Mouse (Mus musculus): ENCODE results near the gene Ap1s1. TPM values are rescaled to one million over a fixed set of nuclear protein-coding genes. Genes with fewer than 3 reads are reported as not detected.
A peak's percentile ranks its signal among the peaks of the same experiment; 100 is the strongest.

Gene Ap1s1
- polyA plus RNA-seq, 1 experiment from 2014 or later = 272 TPM

DNA sequence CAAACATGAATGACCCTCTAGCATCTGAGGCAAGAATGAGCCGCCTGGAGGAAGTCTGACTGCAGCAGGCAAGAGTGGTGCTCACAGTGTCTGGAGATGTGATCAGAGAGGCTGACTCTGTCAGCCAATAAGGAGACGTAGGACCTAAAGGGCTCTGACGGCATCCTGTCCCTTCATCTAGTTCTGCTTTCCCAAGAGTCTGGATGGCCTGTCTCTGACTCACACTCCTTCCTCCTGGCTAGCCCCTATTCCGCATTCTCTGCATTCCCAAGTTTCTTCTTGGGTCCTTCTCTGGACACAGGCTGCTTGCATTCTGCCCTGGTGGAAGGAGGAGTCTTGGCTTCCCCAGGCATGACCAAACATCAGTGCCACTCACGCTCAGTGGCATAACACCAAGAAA is 33.9 kb upstream of the Ap1s1 start:
- Histone ChIP-seq H3K27me3 (replicated peaks; ENCODE audit: control insufficient read depth, insufficient read depth, low read length) (no peaks in the 10 kb centered on the region), H3K9me3 (ENCODE audit: control insufficient read depth, low read length) (no peaks in the 10 kb centered on the region), H3K27ac (ENCODE audit: low read length) (no peak overlapping the region), H3K9ac (replicated peaks; ENCODE audit: low read depth, low read length) (no peak overlapping the region), H3K36me3 (ENCODE audit: control insufficient read depth, insufficient read depth) (no peaks in the 10 kb centered on the region), H3K4me1 (replicated peaks; ENCODE audit: control insufficient read depth, insufficient read depth, low read length) (no peaks in the 10 kb centered on the region), H3K4me2 (ENCODE audit: low read length) (no peak overlapping the region), H3K4me3 (replicated peaks; ENCODE audit: low read length) (no peak overlapping the region)
- no peak for ATAC-seq
- WGBS = 74% methylated on average over 5 of the region's 5 CpGs

DNA sequence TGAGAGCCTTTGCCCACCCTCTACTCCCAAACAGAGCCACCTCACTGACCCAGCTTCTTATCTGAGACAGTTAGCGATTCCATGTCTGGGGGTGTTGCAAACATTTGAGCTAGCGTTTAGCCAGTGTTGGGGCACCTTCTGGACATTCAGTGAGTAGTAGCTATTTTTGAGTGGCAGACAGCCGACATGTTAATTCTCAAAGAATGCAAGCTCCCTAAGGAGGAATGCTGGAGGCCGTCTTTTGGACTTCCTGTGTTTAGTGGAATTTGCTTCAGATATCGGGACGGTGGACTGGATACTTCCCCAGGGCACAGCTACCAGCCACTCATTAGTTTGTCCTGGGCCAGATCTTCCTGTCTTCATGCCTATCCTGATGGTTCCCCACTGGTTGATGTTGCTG is 32.7 kb upstream of the Ap1s1 start:
- no peak overlapping the region for H3K4me3 ChIP-seq (replicated peaks; ENCODE audit: low read length)
- no peak overlapping the region for H3K4me2 ChIP-seq (ENCODE audit: low read length)
- H3K4me1 ChIP-seq (replicated peaks; ENCODE audit: control insufficient read depth, insufficient read depth, low read length) = no peaks in the 10 kb centered on the region
- no peaks in the 10 kb centered on the region for H3K36me3 ChIP-seq (ENCODE audit: control insufficient read depth, insufficient read depth)
- H3K9ac ChIP-seq (replicated peaks; ENCODE audit: low read depth, low read length) = no peak overlapping the region
- H3K9me3 ChIP-seq (ENCODE audit: control insufficient read depth, low read length) = no peaks in the 10 kb centered on the region
- no peak overlapping the region for H3K27ac ChIP-seq (ENCODE audit: low read length)
- WGBS = 73% methylated on average over 6 of the region's 6 CpGs
- ATAC-seq = no peak
- no peaks in the 10 kb centered on the region for H3K27me3 ChIP-seq (replicated peaks; ENCODE audit: control insufficient read depth, insufficient read depth, low read length)

DNA sequence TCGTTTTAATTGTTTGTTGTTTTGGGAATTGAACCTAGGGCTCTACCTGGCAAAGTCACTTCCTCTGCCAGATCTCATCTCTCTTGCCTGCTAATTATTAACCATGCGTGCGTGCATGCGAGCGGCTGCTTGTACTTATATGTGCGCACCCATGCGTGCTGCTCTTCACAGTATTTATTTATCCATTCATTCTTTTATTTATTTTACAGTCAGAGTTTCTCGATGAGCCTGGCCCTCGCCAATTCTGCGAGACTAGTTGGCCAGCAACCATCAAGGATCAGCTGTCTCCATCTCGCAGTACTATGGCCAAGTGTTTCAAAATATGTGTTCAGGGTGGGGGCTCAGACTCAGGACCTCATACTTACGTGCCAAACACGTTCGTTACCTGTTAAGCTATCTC is 32.1 kb upstream of the Ap1s1 start:
- no peak overlapping the region for H3K9ac ChIP-seq (replicated peaks; ENCODE audit: low read depth, low read length)
- no peaks in the 10 kb centered on the region for H3K27me3 ChIP-seq (replicated peaks; ENCODE audit: control insufficient read depth, insufficient read depth, low read length)
- no peaks in the 10 kb centered on the region for H3K4me1 ChIP-seq (replicated peaks; ENCODE audit: control insufficient read depth, insufficient read depth, low read length)
- no peak overlapping the region for H3K4me3 ChIP-seq (replicated peaks; ENCODE audit: low read length)
- no peak for ATAC-seq
- H3K27ac ChIP-seq (ENCODE audit: low read length) = no peak overlapping the region
- no peaks in the 10 kb centered on the region for H3K9me3 ChIP-seq (ENCODE audit: control insufficient read depth, low read length)
- no peaks in the 10 kb centered on the region for H3K36me3 ChIP-seq (ENCODE audit: control insufficient read depth, insufficient read depth)
- no peak overlapping the region for H3K4me2 ChIP-seq (ENCODE audit: low read length)
- WGBS = 86% methylated on average over 14 of the region's 14 CpGs

DNA sequence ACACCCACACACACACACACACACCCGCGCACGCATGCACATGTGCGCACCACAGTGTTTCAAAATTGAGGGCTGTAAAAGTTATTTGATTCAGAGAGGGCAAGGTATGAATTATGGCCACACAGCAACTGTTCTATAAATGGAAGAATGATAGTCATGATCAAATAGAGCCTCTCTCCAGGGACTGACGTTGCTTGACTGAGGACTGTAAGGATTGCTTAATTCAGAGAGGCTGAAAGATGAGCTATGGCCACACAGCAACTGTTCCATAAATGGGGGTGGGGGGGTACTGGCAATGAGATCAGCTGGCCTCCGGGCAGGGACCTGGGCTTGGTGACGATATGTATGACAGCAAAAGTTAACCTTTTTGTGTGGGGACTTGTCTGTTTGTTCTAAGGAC is 31.3 kb upstream of the Ap1s1 start:
- WGBS = 88% methylated on average over 7 of the region's 7 CpGs
- H3K36me3 ChIP-seq (ENCODE audit: control insufficient read depth, insufficient read depth) = no peaks in the 10 kb centered on the region

GRCm38 (mm10) chr5:137076191-137076930 is 30.4 kb upstream of the Ap1s1 start:
- H3K9ac ChIP-seq (replicated peaks; ENCODE audit: low read depth, low read length) = no peak overlapping the region
- H3K36me3 ChIP-seq (ENCODE audit: control insufficient read depth, insufficient read depth) = no peaks in the 10 kb centered on the region
- no peak overlapping the region for H3K4me2 ChIP-seq (ENCODE audit: low read length)
- H3K4me3 ChIP-seq (replicated peaks; ENCODE audit: low read length) = no peak overlapping the region
- no peak for ATAC-seq
- no peaks in the 10 kb centered on the region for H3K9me3 ChIP-seq (ENCODE audit: control insufficient read depth, low read length)
- H3K4me1 ChIP-seq (replicated peaks; ENCODE audit: control insufficient read depth, insufficient read depth, low read length) = peaks cover 11% of the 10 kb centered on the region
- 59% methylated on average over 11 of the region's 12 CpGs for WGBS
- no peaks in the 10 kb centered on the region for H3K27me3 ChIP-seq (replicated peaks; ENCODE audit: control insufficient read depth, insufficient read depth, low read length)
- H3K27ac ChIP-seq (ENCODE audit: low read length) = no peak overlapping the region

More for the DNA sequence above, 31.3 kb upstream of the Ap1s1 start:
- Histone ChIP-seq H3K4me2 (ENCODE audit: low read length) (no peak overlapping the region), H3K9ac (replicated peaks; ENCODE audit: low read depth, low read length) (no peak overlapping the region), H3K4me1 (replicated peaks; ENCODE audit: control insufficient read depth, insufficient read depth, low read length) (peaks cover 6% of the 10 kb centered on the region), H3K9me3 (ENCODE audit: control insufficient read depth, low read length) (no peaks in the 10 kb centered on the region), H3K4me3 (replicated peaks; ENCODE audit: low read length) (no peak overlapping the region), H3K27me3 (replicated peaks; ENCODE audit: control insufficient read depth, insufficient read depth, low read length) (no peaks in the 10 kb centered on the region), H3K27ac (ENCODE audit: low read length) (no peak overlapping the region)
- no peak for ATAC-seq

DNA sequence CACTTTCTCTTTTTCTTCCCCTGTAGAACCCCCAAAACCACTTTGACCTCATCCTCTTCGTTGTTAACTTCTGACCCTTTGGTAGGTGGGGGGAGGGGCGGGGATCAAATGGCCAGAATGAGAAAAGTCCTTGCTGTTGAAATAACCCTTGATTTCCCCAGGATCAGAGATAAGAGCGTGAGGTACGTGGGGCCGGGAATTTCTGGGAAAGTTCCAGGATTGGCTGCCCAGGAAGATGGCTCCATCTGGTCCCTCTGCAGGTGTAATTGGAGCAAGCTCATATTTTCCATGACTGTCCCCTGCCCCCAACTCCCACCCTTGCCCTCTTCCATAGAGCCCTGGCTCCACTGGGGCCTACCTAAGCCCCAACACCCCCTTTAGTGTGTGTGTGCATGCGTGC is 29.8 kb upstream of the Ap1s1 start:
- no peak overlapping the region for H3K4me3 ChIP-seq (replicated peaks; ENCODE audit: low read length)
- no peak for ATAC-seq
- H3K27me3 ChIP-seq (replicated peaks; ENCODE audit: control insufficient read depth, insufficient read depth, low read length) = no peaks in the 10 kb centered on the region
- no peak overlapping the region for H3K27ac ChIP-seq (ENCODE audit: low read length)
- H3K9me3 ChIP-seq (ENCODE audit: control insufficient read depth, low read length) = no peaks in the 10 kb centered on the region
- 73% methylated on average over 6 of the region's 6 CpGs for WGBS
- no peak overlapping the region for H3K9ac ChIP-seq (replicated peaks; ENCODE audit: low read depth, low read length)
- H3K4me2 ChIP-seq (ENCODE audit: low read length) = no peak overlapping the region
- no peaks in the 10 kb centered on the region for H3K36me3 ChIP-seq (ENCODE audit: control insufficient read depth, insufficient read depth)
- H3K4me1 ChIP-seq (replicated peaks; ENCODE audit: control insufficient read depth, insufficient read depth, low read length) = peaks cover 11% of the 10 kb centered on the region

- Histone ChIP-seq H3K27me3 (replicated peaks; ENCODE audit: control insufficient read depth, insufficient read depth, low read length) (no peaks in the 10 kb centered on the region), H3K4me1 (replicated peaks; ENCODE audit: control insufficient read depth, insufficient read depth, low read length) (peaks cover 11% of the 10 kb centered on the region), H3K4me2 (ENCODE audit: low read length) (no peak overlapping the region), H3K36me3 (ENCODE audit: control insufficient read depth, insufficient read depth) (no peaks in the 10 kb centered on the region), H3K27ac (ENCODE audit: low read length) (no peak overlapping the region), H3K9ac (replicated peaks; ENCODE audit: low read depth, low read length) (no peak overlapping the region), H3K4me3 (replicated peaks; ENCODE audit: low read length) (no peak overlapping the region), H3K9me3 (ENCODE audit: control insufficient read depth, low read length) (no peaks in the 10 kb centered on the region)
- WGBS = 24% methylated on average over 6 of the region's 6 CpGs
- no peak for ATAC-seq
These were observed 28.3 kb upstream of the Ap1s1 start for GRCm38 (mm10) chr5:137074191-137074651.

DNA sequence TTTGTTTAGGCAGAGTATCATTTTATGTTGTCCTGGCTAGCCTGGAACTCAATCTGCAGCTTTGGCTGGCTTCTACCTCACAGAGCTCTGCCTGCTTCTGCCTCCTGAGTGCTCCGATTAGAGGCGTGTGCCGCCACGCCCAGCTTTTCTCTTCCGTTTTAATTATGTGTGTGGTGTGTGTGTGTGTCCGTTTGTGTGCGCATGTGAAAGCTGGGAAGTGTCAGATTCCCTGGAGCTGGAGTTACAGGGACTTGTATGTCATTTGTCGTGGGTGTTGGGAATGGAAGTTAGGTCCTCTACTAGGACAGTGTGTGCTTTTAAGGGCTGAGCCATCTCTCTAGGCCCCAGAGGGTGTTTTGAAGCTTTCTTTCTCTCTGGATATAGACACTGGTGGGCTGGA is 27.2 kb upstream of the Ap1s1 start:
- H3K27me3 ChIP-seq (replicated peaks; ENCODE audit: control insufficient read depth, insufficient read depth, low read length) = no peaks in the 10 kb centered on the region
- H3K36me3 ChIP-seq (ENCODE audit: control insufficient read depth, insufficient read depth) = no peaks in the 10 kb centered on the region
- no peak overlapping the region for H3K9ac ChIP-seq (replicated peaks; ENCODE audit: low read depth, low read length)
- no peak overlapping the region for H3K4me3 ChIP-seq (replicated peaks; ENCODE audit: low read length)
- H3K4me2 ChIP-seq (ENCODE audit: low read length) = no peak overlapping the region
- H3K4me1 ChIP-seq (replicated peaks; ENCODE audit: control insufficient read depth, insufficient read depth, low read length) = peaks cover 11% of the 10 kb centered on the region
- no peak overlapping the region for H3K27ac ChIP-seq (ENCODE audit: low read length)
- no peak for ATAC-seq
- WGBS = 90% methylated on average over 8 of the region's 8 CpGs
- no peaks in the 10 kb centered on the region for H3K9me3 ChIP-seq (ENCODE audit: control insufficient read depth, low read length)

DNA sequence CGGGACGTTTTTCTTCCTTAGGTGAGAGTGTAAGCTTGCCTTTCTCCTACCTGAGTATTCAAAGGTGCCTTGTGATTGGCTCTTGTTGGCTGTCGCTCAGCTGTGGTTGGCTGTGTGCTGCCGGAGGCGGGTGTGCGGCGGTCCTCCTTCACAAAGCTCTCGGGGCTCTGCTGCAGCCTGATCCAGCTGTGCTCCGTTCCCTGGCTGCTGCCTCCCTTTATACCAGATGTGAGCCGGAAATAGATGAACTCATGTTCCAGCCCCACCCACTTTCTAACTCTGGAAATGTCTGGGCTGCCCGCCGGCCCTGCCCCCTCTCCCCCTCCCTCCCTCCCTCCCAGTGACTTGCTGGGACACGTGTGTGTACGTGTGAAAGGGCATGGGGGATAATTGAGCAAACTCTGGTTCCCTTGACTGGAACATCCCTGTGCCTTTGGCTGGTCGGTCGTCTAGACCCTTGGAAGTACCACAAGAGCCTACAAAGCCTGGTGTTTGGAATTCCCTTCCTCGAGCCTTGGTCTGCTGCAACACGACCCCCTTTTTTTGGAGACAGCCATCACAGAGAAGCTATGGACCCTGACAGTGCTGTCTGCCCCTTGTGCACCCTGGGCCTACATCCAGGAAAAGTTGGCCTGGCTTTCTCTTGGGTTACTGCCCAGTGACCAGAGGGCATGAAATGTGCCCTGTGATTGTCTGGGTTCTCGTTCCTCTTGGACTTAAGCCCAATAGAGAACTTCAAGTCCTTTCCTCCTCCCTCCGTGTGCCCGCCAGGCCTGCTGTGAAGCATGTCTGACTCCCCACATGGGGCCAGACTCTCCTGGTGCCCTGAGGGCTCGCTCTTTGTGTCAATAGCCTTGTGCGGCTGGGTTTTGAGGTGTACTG is 26.4 kb upstream of the Ap1s1 start, which contains the start of gene Serpine1:
Gene Serpine1, minus strand, starts transcription at position 190 of the 882 bp plus-strand sequence.
- peak within 1 kb of the TSS; percentile 43 for H3K27ac ChIP-seq (ENCODE audit: low read length)
- H3K4me2 ChIP-seq (ENCODE audit: low read length) = peak within 1 kb of the TSS; percentile 52
- H3K4me1 ChIP-seq (replicated peaks; ENCODE audit: control insufficient read depth, insufficient read depth, low read length) = peaks cover 11% of the 10 kb centered on the region
- peak within 1 kb of the TSS; percentile 30 for H3K4me3 ChIP-seq (replicated peaks; ENCODE audit: low read length)
- 17% methylated on average over 23 of the region's 23 CpGs for WGBS
- no peaks in the 10 kb centered on the region for H3K36me3 ChIP-seq (ENCODE audit: control insufficient read depth, insufficient read depth)
- peak; percentile 94 for ATAC-seq
- H3K27me3 ChIP-seq (replicated peaks; ENCODE audit: control insufficient read depth, insufficient read depth, low read length) = no peaks in the 10 kb centered on the region
- no peaks in the 10 kb centered on the region for H3K9me3 ChIP-seq (ENCODE audit: control insufficient read depth, low read length)
- peak within 1 kb of the TSS; percentile 28 for H3K9ac ChIP-seq (replicated peaks; ENCODE audit: low read depth, low read length)
